Mouse (Mus musculus) spleen, adult 2 months (tissue): ENCODE measurements around the gene Rhoh. TPM values are rescaled to one million over a fixed set of nuclear protein-coding genes. Genes with fewer than 3 reads are reported as not detected.

ENCODE experiments used
- DNase-seq, 2 experiments: peaks; one replicate each; pipeline versions ENCODE4 v3.0.0 to v3.0.0-alpha.2; 2012 to 2021; ENCODE audit warnings: low spot score in 2 of 2, low read depth in 1 of 2
- H3K27ac ChIP-seq: fragments of 200-500 bp; 2 replicates; pipeline ENCODE4 v1.5.1; 2012; ENCODE audit warnings: low read length, inconsistent platforms; ENCODE audit not compliant: insufficient read depth
- H3K27me3 ChIP-seq: fragments of 200-500 bp; 2 replicates; pipeline ENCODE4 v1.6.1; 2012; ENCODE audit warnings: mild to moderate bottlenecking, moderate library complexity, low read length, inconsistent platforms; ENCODE audit not compliant: control insufficient read depth, insufficient read depth
- H3K36me3 ChIP-seq: fragments of 200-500 bp; 2 replicates; pipeline ENCODE4 v1.6.1; 2012; ENCODE audit warnings: mild to moderate bottlenecking, low read length, inconsistent platforms; ENCODE audit not compliant: control insufficient read depth, insufficient read depth
- H3K4me1 ChIP-seq: fragments of 200-500 bp; 2 replicates; pipeline ENCODE4 v1.6.1; 2011; ENCODE audit warnings: inconsistent platforms; ENCODE audit not compliant: control insufficient read depth, insufficient read depth, insufficient read length
- H3K4me3 ChIP-seq: fragments of 200-500 bp; 2 replicates; pipeline ENCODE4 v1.5.1; 2011; ENCODE audit warnings: mild to moderate bottlenecking, inconsistent platforms; ENCODE audit not compliant: insufficient read depth, insufficient read length; ENCODE audit errors: extremely low read depth
- CTCF ChIP-seq: fragments of 200-500 bp; IDR thresholded peaks from 2 replicates; pipeline ENCODE4 v1.5.1; 2011; ENCODE audit warnings: mild to moderate bottlenecking, inconsistent platforms; ENCODE audit not compliant: insufficient read depth, insufficient read length, insufficient replicate concordance; ENCODE audit errors: extremely low read depth
- POLR2A ChIP-seq: fragments of 200-500 bp; IDR thresholded peaks from 2 replicates; pipeline ENCODE4 v1.6.1; 2011; ENCODE audit warnings: low read depth, low read length, inconsistent platforms
- WGBS: fragments of 180-500 bp; shearing (Covaris S2); methylation state at CpG from one replicate; pipeline ENCODE4 v1.1.7; 2018; 5-methylcytosine and 5-hydroxymethylcytosine counted together
- polyA plus RNA-seq: library from polyadenylated mRNA; depleted of rRNA; stranded (reverse); fragments of >200 nt; gene quantifications from 2 replicates; pipeline ENCODE4 v1.2.3, GENCODE M21; 2012

Rhoh gene
- polyA plus RNA-seq, 1 experiment: 28.0 TPM

DNA sequence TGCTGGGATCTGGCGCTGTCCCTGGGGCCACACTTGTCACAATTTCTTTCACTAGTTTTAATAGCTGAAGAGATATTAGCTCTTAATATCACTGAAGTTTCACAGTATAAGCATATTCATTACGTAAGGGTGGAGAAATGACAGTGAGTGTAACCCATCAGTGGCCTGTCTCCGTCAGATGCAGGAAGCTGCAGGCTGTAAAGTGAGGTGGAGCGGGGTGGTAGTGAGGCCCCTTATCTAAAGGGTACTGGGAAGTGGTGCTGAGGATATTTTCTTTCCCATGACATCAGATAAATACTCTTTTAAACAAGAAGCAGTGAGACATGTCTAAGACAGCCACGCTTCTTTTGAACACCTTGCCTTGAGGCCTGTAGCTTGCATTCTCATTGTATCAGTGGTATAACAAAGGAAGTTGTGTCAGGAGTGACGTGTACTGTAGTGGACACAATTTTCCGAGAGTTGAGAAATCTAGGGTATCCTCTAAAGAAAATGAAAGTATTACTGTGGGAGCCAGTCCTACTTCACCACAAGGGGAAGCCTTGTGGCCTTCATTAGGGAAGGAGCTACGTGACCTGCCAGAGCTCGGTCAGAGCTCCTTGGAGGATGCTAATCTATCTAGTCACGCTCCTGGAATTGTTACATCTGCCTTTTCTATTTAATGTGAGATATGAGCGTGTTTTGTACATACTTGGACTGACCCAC lies 28.9 kb upstream of the Rhoh start:
- no peak overlapping the region for H3K27ac ChIP-seq
- TF ChIP-seq CTCF (no peak), POLR2A (no peak)
- DNase-seq: no peak
- no peaks in the 10 kb centered on the region for H3K27me3 ChIP-seq
- no peak overlapping the region for H3K4me3 ChIP-seq
- peaks cover 3% of the 10 kb centered on the region for H3K36me3 ChIP-seq
- 63% methylated on average over 11 of the region's 11 CpGs for WGBS
- H3K4me1 ChIP-seq: no peaks in the 10 kb centered on the region

- no peak for TF ChIP-seq POLR2A
- TF ChIP-seq CTCF: no peak
Observed at GRCm38 (mm10) chr5:65833092-65833491, 27.9 kb upstream of the Rhoh start.

GRCm38 (mm10) chr5:65833766-65834498 lies 27.1 kb upstream of the Rhoh start:
- WGBS: 84% methylated on average over 8 of the region's 8 CpGs
- H3K36me3 ChIP-seq: no peaks in the 10 kb centered on the region
- H3K27ac ChIP-seq: no peak overlapping the region
- DNase-seq: no peak
- TF ChIP-seq CTCF (no peak), POLR2A (no peak)
- no peak overlapping the region for H3K4me3 ChIP-seq
- no peaks in the 10 kb centered on the region for H3K4me1 ChIP-seq
- no peaks in the 10 kb centered on the region for H3K27me3 ChIP-seq

More at GRCm38 (mm10) chr5:65833092-65833491, 27.9 kb upstream of the Rhoh start:
- Histone ChIP-seq H3K4me3 (no peak overlapping the region), H3K36me3 (no peaks in the 10 kb centered on the region), H3K4me1 (no peaks in the 10 kb centered on the region), H3K27ac (no peak overlapping the region), H3K27me3 (no peaks in the 10 kb centered on the region)
- WGBS: 85% methylated on average over 3 of the region's 3 CpGs
- DNase-seq: no peak

GRCm38 (mm10) chr5:65838053-65838452 lies 23.0 kb upstream of the Rhoh start:
- TF ChIP-seq POLR2A (no peak), CTCF (no peak)
- DNase-seq: no peak
- no peak overlapping the region for H3K4me3 ChIP-seq
- no peaks in the 10 kb centered on the region for H3K36me3 ChIP-seq
- no peaks in the 10 kb centered on the region for H3K4me1 ChIP-seq
- 96% methylated on average over 6 of the region's 6 CpGs for WGBS
- no peak overlapping the region for H3K27ac ChIP-seq
- H3K27me3 ChIP-seq: no peaks in the 10 kb centered on the region

DNA sequence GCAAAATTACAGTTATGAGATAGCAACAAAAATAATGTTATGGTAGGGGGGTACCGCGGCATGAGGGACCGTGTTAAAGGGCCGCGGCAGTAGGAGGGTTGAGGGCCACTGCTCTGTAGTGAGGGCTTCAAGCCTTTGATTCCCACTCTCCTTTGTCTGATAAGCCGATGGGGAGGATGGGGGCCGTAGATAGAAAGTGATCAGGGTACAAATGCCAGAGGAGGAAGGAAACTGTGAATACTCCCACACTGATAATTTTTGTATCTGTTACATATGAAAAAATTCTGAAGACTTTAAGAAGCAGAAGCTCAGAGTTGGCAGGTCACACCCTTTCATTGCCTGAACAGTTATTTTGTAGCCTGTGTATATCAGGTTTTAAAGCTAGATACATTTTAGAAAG lies 18.1 kb upstream of the Rhoh start:
- WGBS: 84% methylated on average over 7 of the region's 7 CpGs
- TF ChIP-seq CTCF (no peak), POLR2A (no peak)
- no peak overlapping the region for H3K4me3 ChIP-seq
- no peaks in the 10 kb centered on the region for H3K36me3 ChIP-seq
- H3K4me1 ChIP-seq: no peaks in the 10 kb centered on the region
- DNase-seq: no peak
- no peak overlapping the region for H3K27ac ChIP-seq
- H3K27me3 ChIP-seq: no peaks in the 10 kb centered on the region

- no peaks in the 10 kb centered on the region; the same call in 1 of the 2 replicates for H3K4me1 ChIP-seq
- no peaks in the 10 kb centered on the region for H3K27me3 ChIP-seq
- H3K27ac ChIP-seq: no peak overlapping the region
- TF ChIP-seq POLR2A (no peak), CTCF (no peak)
- H3K4me3 ChIP-seq: no peak overlapping the region
- no peaks in the 10 kb centered on the region for H3K36me3 ChIP-seq
- no peak for DNase-seq
- WGBS: 70% methylated on average over 8 of the region's 8 CpGs
Observed at GRCm38 (mm10) chr5:65846534-65846933, 14.5 kb upstream of the Rhoh start.

DNA sequence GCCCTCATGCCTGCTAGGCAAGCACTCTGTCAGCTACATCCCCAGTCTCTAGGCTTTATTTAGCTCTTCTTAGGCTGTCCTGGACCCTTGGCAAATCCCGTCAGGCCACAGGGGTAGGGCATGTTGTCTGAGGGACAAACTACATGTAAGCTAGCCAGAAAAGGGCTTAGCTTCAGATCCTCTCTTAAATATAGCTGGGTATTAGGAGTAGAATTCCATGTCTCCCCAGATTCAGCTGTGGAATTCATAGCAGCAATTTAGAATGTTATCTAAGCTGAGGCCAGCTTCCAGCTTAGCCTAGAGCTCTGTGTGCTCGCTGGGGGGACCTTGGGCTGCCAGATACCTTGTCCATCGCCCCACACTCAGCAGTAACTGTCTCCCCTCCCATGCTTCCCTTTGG lies 14.1 kb upstream of the Rhoh start:
- no peak for DNase-seq
- Histone ChIP-seq H3K27me3 (no peaks in the 10 kb centered on the region), H3K4me1 (no peaks in the 10 kb centered on the region; the same call in 1 of the 2 replicates), H3K27ac (no peak overlapping the region), H3K36me3 (no peaks in the 10 kb centered on the region), H3K4me3 (no peak overlapping the region)
- WGBS: 93% methylated on average over 3 of the region's 3 CpGs
- TF ChIP-seq POLR2A (no peak), CTCF (no peak)
